Mouse (Mus musculus): Measurements from ENCODE around the gene Ube2cbp.

DNA sequence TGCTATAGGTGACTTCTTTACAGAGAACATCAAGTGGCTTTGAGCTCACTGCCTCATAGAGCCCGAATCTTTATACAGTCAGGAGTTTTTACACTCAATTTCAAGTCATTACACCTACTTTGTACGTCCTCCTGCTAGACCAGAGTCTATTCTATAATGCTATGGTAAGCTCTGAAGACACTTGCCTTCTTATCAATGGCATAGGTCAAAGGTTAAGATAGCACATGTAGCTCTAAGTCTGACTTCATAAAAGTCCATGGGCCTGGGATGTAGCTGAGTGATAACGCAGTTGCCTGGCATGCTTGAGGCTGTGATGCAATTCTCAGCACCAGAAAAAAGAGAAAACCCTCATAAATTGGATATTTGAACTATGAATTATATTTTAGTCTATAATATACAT is 49.6 kb upstream of the Ube2cbp start:
- TF ChIP-seq POLR2A (IDR thresholded peaks at IDR 0.05; ENCODE audit: borderline replicate concordance, extremely low read depth, low read depth, low read length) = no peak
- TF ChIP-seq CTCF (IDR thresholded peaks at IDR 0.05; ENCODE audit: insufficient read depth, low read length) = no peak
